Mouse (Mus musculus) C2C12 (cell line): ENCODE results near the gene Ntsr1.

Experiments used
- CEBPB ChIP-seq: IDR thresholded peaks from one replicate; pipeline ENCODE4 v1.6.1; 2011; ENCODE audit warnings: low read depth, mild to moderate bottlenecking, control low read depth, moderate library complexity
- CTCF ChIP-seq: IDR thresholded peaks from one replicate; pipeline ENCODE4 v1.5.1; 2011; ENCODE audit not compliant: control insufficient read depth, insufficient read depth, insufficient read length
- MAX ChIP-seq: IDR thresholded peaks from one replicate; pipeline ENCODE4 v1.6.1; 2011; ENCODE audit warnings: mild to moderate bottlenecking, control low read depth
- MYOD1 ChIP-seq: IDR thresholded peaks from one replicate; pipeline ENCODE4 v1.6.1; 2011; ENCODE audit warnings: low read depth; ENCODE audit not compliant: control insufficient read depth, insufficient read length
- MYOG ChIP-seq: IDR thresholded peaks from one replicate; pipeline ENCODE4 v1.6.1; 2011; ENCODE audit not compliant: control insufficient read depth, insufficient read length; ENCODE audit errors: extremely low read depth
- USF1 ChIP-seq: IDR thresholded peaks from one replicate; pipeline ENCODE4 v1.6.1; 2011; ENCODE audit warnings: low read depth, mild to moderate bottlenecking, control low read depth, moderate library complexity

- TF ChIP-seq CTCF = no peak
- no peak for TF ChIP-seq MYOD1
- TF ChIP-seq MAX = no peak
- TF ChIP-seq MYOG = no peak
- TF ChIP-seq USF1 = no peak
- TF ChIP-seq CEBPB = no peak
Observed at GRCm38 (mm10) chr2:180522825-180523224, 23.0 kb downstream of the Ntsr1 start.
